Mouse (Mus musculus) brown adipose tissue, adult 24 weeks (tissue): Measurements from ENCODE around the gene Cdk9. TPM values are rescaled to one million over a fixed set of nuclear protein-coding genes. Genes with fewer than 3 reads are reported as not detected.
A peak's percentile ranks its signal among the peaks of the same experiment; 100 is the strongest.

ENCODE experiments used
- H3K27ac ChIP-seq: fragments of 200-500 bp; replicated peaks from 2 replicates; pipeline ENCODE4 v1.5.1; 2012; ENCODE audit warnings: low read depth, mild to moderate bottlenecking, low read length
- H3K4me1 ChIP-seq: fragments of 200-500 bp; 2 replicates; pipeline ENCODE4 v1.6.1; 2012; ENCODE audit warnings: low read length, mixed read lengths; ENCODE audit not compliant: control insufficient read depth, insufficient read depth, insufficient read length
- H3K4me3 ChIP-seq: fragments of 200-500 bp; 2 replicates; pipeline ENCODE4 v1.5.1; 2012; ENCODE audit warnings: low read depth, mild to moderate bottlenecking, low read length, moderate library complexity; ENCODE audit not compliant: insufficient read depth
- polyA plus RNA-seq: library from polyadenylated mRNA; stranded (reverse); fragments of >200 nt; gene quantifications from 2 replicates; pipeline ENCODE4 v1.2.4, GENCODE M21; 2012; ENCODE audit not compliant: missing spikeins, insufficient read depth, insufficient read length

Cdk9 gene
- polyA plus RNA-seq, 1 experiment: 27.6 TPM

- Histone ChIP-seq H3K27ac (peak overlapping the region; percentile 36; the same call in 1 of the 2 replicates), H3K4me1 (peaks cover 18% of the 10 kb centered on the region), H3K4me3 (no peak overlapping the region)
Observed at GRCm38 (mm10) chr2:32665853-32666252, 47.0 kb downstream of the Cdk9 start.

DNA sequence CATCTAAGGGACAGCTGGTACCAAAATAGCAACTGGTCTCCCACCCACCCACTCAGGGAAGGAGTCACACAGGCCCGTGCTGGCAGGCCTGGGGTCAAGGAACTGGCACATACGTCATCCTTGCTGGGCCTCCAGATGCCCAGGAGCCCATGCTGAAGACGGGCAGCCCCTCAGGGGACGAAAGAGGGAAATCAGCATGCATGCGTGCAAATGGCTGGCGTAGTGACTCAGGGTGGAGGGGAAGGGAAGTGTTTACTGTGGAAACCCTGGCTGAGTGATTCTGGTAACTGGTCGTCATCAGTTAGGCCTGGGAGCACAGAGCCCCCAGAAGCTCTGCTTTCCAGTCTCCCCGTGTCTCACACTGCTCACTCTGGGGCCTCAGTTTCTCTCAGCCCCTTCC lies 47.5 kb downstream of the Cdk9 start:
- peaks cover 21% of the 10 kb centered on the region for H3K4me1 ChIP-seq
- H3K27ac ChIP-seq: peak overlapping the region; percentile 22; the same call in 1 of the 2 replicates
- no peak overlapping the region for H3K4me3 ChIP-seq

DNA sequence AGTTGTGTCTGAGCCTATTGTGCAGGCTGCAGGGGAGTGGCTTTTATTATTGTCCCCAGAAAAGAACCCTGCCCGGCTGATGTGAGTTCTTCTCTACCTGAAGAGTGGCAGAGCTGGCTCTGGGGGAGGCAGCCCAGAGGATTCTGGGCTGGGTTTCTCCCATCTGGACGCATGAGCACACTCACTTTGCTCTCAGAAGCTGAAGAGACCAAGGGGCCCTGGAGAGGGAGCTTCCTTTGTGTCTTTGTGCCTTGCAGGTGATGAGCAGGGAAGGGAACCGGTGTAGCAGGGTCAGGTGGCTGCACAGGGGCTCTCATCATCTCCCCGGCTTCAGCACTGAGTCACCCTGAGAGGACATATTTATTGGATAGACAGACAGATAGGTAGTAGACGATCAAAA lies 50.6 kb downstream of the Cdk9 start:
- peak overlapping the region; percentile 87 for H3K27ac ChIP-seq
- peaks cover 29% of the 10 kb centered on the region for H3K4me1 ChIP-seq
- no peak overlapping the region for H3K4me3 ChIP-seq

DNA sequence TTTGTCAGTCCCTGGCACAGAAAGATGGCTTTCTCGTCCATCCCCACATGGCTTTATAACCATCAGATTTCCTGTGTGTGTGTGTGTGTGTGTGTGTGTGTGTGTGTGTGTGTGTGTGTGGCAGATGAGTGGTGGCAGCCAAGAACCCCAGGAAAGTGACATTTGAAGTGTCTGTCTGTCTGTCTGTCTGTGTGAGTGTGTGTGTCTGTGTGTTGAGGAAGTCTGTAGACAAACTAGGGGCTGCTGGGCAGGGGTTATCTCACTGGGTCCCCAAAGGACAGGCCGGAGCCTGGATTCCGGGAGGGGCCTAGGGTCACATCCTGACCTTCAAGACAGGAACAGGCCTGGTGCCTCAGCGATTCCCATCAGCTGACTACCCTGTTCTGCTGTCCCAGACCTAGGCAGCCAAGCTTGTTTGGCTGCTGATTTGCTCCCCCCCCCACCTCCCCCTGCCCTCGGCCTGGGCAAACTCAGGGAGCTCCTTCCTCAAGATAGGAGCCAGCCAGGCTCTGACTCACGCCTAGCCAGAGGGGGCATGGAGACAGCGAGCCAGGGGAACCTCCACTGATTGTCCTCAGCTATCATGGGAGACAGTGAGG lies 51.3 kb downstream of the Cdk9 start:
- Histone ChIP-seq H3K4me3 (no peak overlapping the region), H3K27ac (peak overlapping the region; percentile 87), H3K4me1 (peaks cover 32% of the 10 kb centered on the region)

GRCm38 (mm10) chr2:32658873-32659272 lies 54.0 kb downstream of the Cdk9 start:
- Histone ChIP-seq H3K4me3 (no peak overlapping the region), H3K27ac (peak overlapping the region; percentile 83), H3K4me1 (peaks cover 38% of the 10 kb centered on the region)

DNA sequence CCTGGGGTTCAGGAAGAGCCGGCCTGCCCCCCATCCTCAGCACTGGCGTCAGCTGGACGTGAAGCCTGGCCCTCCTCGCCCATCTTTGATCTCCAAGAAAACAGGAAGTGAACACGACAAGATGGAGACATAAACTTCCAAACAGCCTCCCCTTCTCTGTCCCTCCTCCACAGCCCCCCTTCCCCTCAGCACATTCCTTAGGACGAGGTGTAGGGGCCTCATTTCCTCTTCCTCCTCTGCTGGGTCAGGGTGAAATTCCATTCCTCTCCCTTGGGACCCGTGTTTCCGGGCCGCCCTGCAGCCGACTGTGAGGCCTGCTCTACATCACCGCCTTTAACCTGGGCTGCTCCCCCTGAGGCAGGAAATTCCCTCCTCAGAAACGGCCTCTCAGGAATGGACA lies 57.0 kb downstream of the Cdk9 start:
- H3K27ac ChIP-seq: peak overlapping the region; percentile 98
- H3K4me3 ChIP-seq: peak overlapping the region; percentile 45; the same call in 1 of the 2 replicates
- H3K4me1 ChIP-seq: peaks cover 32% of the 10 kb centered on the region

Other genes with a start within 250 kb of the Cdk9 start
- gene Fam102a, start 177.7 kb downstream of the Cdk9 start, polyA plus RNA-seq: 6.3 and 15.4 TPM in 2 replicates
- 31.2 and 37.5 TPM in 2 replicates for gene Dpm2, start 142.2 kb downstream of the Cdk9 start, polyA plus RNA-seq
- gene Pip5kl1, start 138.3 kb downstream of the Cdk9 start, polyA plus RNA-seq: not detected in 2 replicates
- gene 9430097D07Rik, start 137.4 kb downstream of the Cdk9 start, polyA plus RNA-seq: not detected in 2 replicates
- gene St6galnac4, start 126.0 kb downstream of the Cdk9 start, polyA plus RNA-seq: 2.4 and 3.0 TPM in 2 replicates
- 79.5 and 87.3 TPM in 2 replicates for gene St6galnac6, start 113.4 kb downstream of the Cdk9 start, polyA plus RNA-seq
- 87.5 and 109 TPM in 2 replicates for gene Ak1, start 91.3 kb downstream of the Cdk9 start, polyA plus RNA-seq
- 22.4 and 28.7 TPM in 2 replicates for gene Eng, start 66.5 kb downstream of the Cdk9 start, polyA plus RNA-seq
- gene Fpgs, start 8.9 kb downstream of the Cdk9 start, polyA plus RNA-seq: 2.8 and 2.9 TPM in 2 replicates
- gene Sh2d3c, start 8.0 kb upstream of the Cdk9 start, polyA plus RNA-seq: 4.4 and 6.3 TPM in 2 replicates
- gene 6330409D20Rik, start 27.9 kb upstream of the Cdk9 start, polyA plus RNA-seq: not detected in 2 replicates
- 16.8 and 17.6 TPM in 2 replicates for gene Tor2a, start 44.2 kb upstream of the Cdk9 start, polyA plus RNA-seq
- not detected in 2 replicates for gene Ttc16, start 62.6 kb upstream of the Cdk9 start, polyA plus RNA-seq
- 1.1 and 3.5 TPM in 2 replicates for gene Ptrh1, start 62.7 kb upstream of the Cdk9 start, polyA plus RNA-seq
- not detected in 2 replicates for gene Cfap157, start 71.4 kb upstream of the Cdk9 start, polyA plus RNA-seq
- gene Stxbp1, start 134.2 kb upstream of the Cdk9 start, polyA plus RNA-seq: 2.8 and 4.0 TPM in 2 replicates
- 4.9 and 5.9 TPM in 2 replicates for gene Fam129b, start 163.0 kb upstream of the Cdk9 start, polyA plus RNA-seq
- 5.8 and 7.5 TPM in 2 replicates for gene Rpl12, start 248.5 kb upstream of the Cdk9 start, polyA plus RNA-seq
- 6.6 and 13.1 TPM in 2 replicates for gene Lrsam1, start 248.5 kb upstream of the Cdk9 start, polyA plus RNA-seq